Mouse (Mus musculus): ENCODE measurements around the gene Mylk3. TPM values are rescaled to one million over a fixed set of nuclear protein-coding genes. Genes with fewer than 3 reads are reported as not detected.

Gene Mylk3
- polyA plus RNA-seq, 1 experiment from 2014 or later, result 1.2 TPM

DNA sequence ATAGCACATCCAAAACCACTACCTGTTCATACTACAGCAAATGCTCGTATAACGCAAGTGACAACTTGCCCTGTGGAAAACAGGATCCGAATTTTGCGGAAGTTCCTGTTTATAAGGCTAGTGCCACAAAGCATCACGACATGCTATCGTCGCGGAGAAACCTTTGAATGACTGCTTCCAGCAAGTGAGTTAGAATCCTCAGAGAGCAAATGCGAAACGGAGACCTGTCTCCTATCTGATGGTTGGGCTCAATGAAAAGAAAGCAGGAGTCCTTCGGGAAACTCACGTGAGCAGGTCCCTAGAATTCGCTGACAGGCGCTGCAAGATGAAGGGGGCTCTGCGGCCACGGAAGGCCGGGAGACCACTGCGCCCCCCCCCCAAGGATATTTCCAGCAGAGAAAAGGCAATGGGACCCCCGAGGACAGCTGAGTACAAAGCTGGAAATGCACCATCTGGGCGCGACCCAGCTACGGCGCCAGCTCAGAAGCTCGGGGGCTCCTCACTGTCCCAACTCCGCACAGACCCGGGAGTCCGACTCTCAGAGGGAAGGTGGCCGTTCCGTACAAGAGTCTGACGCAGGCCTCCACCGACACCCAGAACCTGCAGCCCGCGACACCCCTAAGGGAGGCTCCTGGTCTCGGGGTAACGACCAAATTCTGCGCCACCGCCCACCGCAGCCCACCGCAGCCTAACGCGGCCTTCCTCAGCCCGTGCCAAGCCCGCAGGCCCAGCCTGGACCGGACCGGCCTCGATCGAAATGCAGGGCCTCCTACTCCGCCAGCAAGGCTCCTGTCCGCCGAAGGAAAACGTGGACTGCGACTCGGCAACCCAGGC lies 87.3 kb downstream of the Mylk3 start:
- H3K27me3 ChIP-seq (ENCODE audit: control insufficient read depth, insufficient read depth, low read length), result no peaks in the 10 kb centered on the region
- peak overlapping the region; percentile 83 for H3K4me2 ChIP-seq (replicated peaks; ENCODE audit: low read depth, low read length)
- DNase-seq (ENCODE audit: low spot score) (peak; percentile 31), ATAC-seq (ENCODE audit: low FRiP score) (peak; percentile 59)
- H3K9ac ChIP-seq (ENCODE audit: low read depth, low read length), result peak overlapping the region; percentile 92
- H3K27ac ChIP-seq (ENCODE audit: low read depth, low read length), result peak overlapping the region; percentile 94
- peak overlapping the region; percentile 85 for H3K4me3 ChIP-seq (ENCODE audit: low read depth, low read length)
- WGBS, result under 1% methylated on average over 47 of the region's 53 CpGs
- no peaks in the 10 kb centered on the region for H3K9me3 ChIP-seq (ENCODE audit: control insufficient read depth, low read length)
- H3K4me1 ChIP-seq (replicated peaks; ENCODE audit: control insufficient read depth, insufficient read depth, low read length), result peaks cover 5% of the 10 kb centered on the region
- H3K36me3 ChIP-seq (ENCODE audit: control insufficient read depth, insufficient read depth, low read length), result 0 out of 2 replicates have a peak, but pooled peaks cover 2% of the 10 kb centered on the region

DNA sequence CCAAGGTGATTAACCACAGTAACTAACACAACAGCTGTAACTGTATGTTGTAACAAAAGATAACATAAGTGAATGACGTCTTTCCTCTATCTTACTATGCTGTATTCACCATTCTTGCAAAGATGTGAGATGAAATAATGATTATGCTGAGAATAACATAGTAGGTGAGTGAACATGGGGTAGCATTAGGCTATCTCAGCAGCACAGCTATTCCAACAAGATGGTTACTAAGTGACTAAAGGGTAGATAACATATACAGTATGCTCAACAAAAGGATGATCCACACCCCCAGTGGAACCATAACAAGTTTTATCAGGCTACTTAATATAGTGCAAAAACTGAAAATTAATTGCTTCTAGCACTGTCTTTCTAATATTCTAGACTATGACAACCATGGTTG lies 99.3 kb downstream of the Mylk3 start:
- DNase-seq (ENCODE audit: low spot score), result no peak
- 93% methylated on average over 1 of the region's 1 CpGs for WGBS
- H3K9ac ChIP-seq (ENCODE audit: low read depth, low read length), result no peak overlapping the region
- no peaks in the 10 kb centered on the region for H3K36me3 ChIP-seq (ENCODE audit: control insufficient read depth, insufficient read depth, low read length)
- no peak overlapping the region for H3K4me3 ChIP-seq (ENCODE audit: low read depth, low read length)
- no peaks in the 10 kb centered on the region for H3K9me3 ChIP-seq (ENCODE audit: control insufficient read depth, low read length)
- no peaks in the 10 kb centered on the region for H3K27me3 ChIP-seq (ENCODE audit: control insufficient read depth, insufficient read depth, low read length)
- no peaks in the 10 kb centered on the region for H3K4me1 ChIP-seq (replicated peaks; ENCODE audit: control insufficient read depth, insufficient read depth, low read length)
- no peak overlapping the region for H3K27ac ChIP-seq (ENCODE audit: low read depth, low read length)
- no peak overlapping the region for H3K4me2 ChIP-seq (replicated peaks; ENCODE audit: low read depth, low read length)
- no peak for ATAC-seq (ENCODE audit: low FRiP score)

Other genes starting within 250 kb of the Mylk3 start
- gene Cks1brt, start 234.4 kb downstream of the Mylk3 start, polyA plus RNA-seq (2014; fragmentation: Nextera tagmentation; extraction: Ambion mirVana), result not detected in 2 replicates
- not detected in 2 replicates for gene Olfr371, start 160.4 kb downstream of the Mylk3 start, polyA plus RNA-seq (2014; fragmentation: Nextera tagmentation; extraction: Ambion mirVana)
- 125 and 127 TPM in 2 replicates for gene Orc6, start 86.7 kb downstream of the Mylk3 start, polyA plus RNA-seq (2014; fragmentation: Nextera tagmentation; extraction: Ambion mirVana)
- 174 and 194 TPM in 2 replicates for gene Vps35, start 86.5 kb downstream of the Mylk3 start, polyA plus RNA-seq (2014; fragmentation: Nextera tagmentation; extraction: Ambion mirVana)
- gene 4921524J17Rik, start 46.5 kb upstream of the Mylk3 start, polyA plus RNA-seq (2014; fragmentation: Nextera tagmentation; extraction: Ambion mirVana), result 48.3 and 50.2 TPM in 2 replicates
- gene Gpt2, start 106.2 kb upstream of the Mylk3 start, polyA plus RNA-seq (2014; fragmentation: Nextera tagmentation; extraction: Ambion mirVana), result 35.4 and 37.1 TPM in 2 replicates
- gene Dnaja2, start 169.0 kb upstream of the Mylk3 start, polyA plus RNA-seq (2014; fragmentation: Nextera tagmentation; extraction: Ambion mirVana), result 209 and 215 TPM in 2 replicates

Data from hindbrain, embryonic 11.5 days (tissue).